Mouse (Mus musculus) layer of hippocampus, adult 18-20 months (tissue): ENCODE measurements around the gene Pola2. TPM values are rescaled to one million over a fixed set of nuclear protein-coding genes. Genes with fewer than 3 reads are reported as not detected.

ENCODE experiments used
- DNase-seq, 2 experiments: peaks; one replicate each; pipeline ENCODE4 v3.0.0; 2022; ENCODE audit warnings: low spot score in 2 of 2
- long read RNA-seq: library from polyadenylated mRNA; stranded (forward); transcript quantifications from one replicate; pipeline ENCODE4 v2.0.0, GENCODE M21; 2021
- total RNA-seq, 2 experiments: library from RNA; stranded (reverse); gene quantifications; 2 replicates each; pipeline ENCODE4 v1.2.3; 2021

Pola2 gene
- 1 to 10 TPM; 5.0 to 5.9 TPM for total RNA-seq
- long read RNA-seq, partial matches to known transcripts, result 0 of 3 reads
- long read RNA-seq, other reads (novel, unspliced or antisense), result 1 of 3 reads

DNA sequence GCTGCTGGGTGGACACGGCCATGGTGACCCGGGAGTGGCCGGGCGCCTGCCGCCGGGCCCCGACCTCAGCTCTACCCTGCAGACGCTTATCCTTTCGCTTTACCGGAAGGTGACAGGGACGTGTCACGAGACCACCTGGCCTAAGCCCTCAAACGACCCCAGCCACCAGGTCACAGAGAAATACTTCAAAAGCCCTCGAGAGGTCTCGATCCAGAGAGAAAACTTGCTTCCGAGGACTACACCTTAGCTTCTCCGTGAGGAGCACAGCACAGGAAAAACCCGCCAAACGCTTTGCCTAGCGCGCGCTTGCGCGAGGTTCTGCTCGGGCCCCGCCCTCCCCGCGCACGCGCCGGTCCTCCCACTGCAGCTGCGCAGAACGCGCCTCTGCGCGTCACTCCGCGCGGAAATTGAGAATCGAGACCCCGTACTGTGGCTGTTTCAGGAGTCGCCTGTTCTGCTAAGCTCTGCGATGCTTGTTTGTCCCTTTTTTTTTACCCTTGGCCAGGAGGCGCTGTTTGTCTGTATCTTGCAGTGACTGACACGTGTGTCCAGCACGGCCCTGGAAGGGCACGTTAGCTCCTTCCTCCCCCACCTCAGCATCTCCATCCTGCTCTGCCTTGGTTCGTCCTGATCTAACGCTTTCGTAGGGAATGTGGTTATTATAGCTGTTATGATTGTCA is at the start of gene Pola2:
Gene Pola2, minus strand, starts transcription at position 320 of the 680 bp plus-strand sequence.
- DNase-seq, result peak; percentile 83 to 89

DNA sequence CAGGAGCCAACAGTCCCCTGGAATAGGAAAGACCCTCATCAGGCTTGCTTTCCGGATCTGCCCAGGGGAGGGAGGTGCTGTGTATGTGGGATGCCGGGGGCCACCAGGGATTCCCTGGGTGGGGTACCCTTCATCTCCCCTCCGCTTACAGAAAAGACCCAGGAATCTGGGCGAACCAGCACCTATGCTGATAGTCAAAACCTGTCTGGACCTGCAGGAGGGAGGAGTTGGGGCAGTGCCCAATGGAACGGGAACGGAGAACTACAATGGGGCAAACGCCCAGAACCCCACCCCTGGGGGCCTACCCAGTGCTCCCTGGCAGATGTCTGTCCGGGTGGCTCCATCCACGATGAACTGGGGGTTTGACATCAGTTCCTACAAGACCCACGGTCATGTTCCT is 49.7 kb upstream of the Pola2 start:
- DNase-seq, result no peak

DNA sequence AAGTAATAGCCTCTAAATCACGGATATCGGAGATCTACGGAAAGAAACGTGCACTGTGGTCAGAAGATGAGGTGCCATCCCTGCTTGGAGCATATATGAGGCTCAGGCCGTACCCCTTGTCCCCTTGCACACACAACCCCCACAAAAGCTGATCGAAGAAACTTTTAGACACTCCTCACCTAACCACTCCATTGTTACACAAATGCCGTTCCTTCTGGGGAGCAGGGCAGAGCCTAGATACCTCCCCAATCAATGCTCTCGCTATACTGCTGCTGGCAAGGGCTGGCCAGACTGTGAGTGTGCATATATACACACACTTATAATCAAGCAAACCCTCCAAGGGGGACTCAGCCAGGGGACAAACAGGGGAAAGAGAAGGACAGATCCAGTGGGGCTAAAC is 45.1 kb upstream of the Pola2 start:
- DNase-seq, result no peak

DNA sequence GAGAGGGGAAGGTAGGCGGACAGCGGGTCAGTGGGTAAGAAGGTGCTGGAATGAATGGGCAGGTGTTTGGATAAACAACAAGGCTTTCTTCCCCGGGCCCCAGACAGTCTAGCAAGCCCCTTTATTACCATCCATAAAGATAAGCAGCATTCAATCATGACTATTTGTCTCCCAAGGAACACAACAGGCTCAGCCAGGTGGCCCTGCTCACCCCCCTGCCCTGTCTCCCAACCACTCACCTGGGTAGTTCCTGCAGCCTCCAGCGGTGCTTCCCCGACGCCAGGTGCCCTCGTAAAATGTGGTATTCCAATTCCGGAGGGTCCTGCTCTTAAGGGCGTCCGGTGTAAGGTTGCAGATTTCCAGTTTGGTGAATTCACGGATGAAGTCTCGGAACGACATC is 43.0 kb upstream of the Pola2 start:
- DNase-seq, result no peak

DNA sequence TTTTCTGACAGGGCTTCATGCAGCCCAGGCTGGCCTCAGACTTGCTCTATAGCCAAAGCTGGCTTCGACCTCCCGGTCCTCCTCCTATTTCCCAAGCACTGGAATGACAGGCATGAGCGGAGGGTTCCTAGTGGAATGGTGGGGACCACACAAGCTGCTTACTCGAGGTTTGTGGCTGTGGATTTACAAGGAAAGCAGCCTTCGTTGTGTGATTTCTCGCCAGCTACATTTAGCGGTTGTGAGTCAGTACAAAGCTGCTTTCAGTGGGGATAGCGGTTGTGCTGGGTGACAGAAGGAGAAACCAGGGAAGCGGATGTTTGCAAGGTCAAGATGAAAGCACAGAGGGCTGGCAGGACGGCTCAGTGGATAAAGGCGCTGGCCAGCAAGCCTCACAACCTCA is 41.5 kb upstream of the Pola2 start:
- no peak for DNase-seq

DNA sequence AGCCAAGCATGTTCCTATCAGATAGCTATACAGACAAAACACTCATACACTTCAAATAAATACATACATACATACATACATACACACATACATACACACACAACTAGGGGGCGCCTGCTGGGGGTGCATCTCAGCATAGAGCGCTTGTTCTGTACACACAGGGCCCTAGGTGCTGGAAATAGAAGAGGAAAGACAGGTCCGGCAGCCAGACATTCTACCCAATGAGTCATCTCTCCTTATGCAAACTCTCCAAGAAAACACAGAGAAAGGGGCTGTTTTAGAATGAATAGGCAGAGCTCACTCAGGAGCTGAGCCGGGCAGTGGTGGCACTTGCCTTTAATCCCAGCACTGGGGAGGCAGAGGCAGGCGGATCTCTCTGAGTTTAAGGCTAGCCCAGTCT is 36.0 kb upstream of the Pola2 start:
- DNase-seq, result no peak

DNA sequence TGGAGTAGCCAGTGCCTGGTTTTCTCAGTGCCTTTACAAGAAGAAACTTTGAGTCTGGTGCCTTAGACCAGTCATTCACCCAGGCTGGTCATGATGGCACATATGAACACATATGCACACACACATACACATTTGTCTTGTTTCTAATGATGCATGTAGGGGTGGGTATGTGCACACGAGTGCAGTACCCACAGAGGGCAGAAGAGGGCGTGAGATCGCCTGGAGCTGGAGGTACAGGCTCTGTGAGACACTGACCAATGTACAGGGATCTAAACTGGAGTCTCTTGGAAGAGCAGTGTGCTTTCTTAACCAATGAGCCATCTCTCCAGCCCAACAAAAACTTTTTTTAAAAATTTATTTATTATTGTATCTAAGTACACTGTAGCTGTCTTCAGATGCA is 34.2 kb upstream of the Pola2 start:
- DNase-seq, result no peak

DNA sequence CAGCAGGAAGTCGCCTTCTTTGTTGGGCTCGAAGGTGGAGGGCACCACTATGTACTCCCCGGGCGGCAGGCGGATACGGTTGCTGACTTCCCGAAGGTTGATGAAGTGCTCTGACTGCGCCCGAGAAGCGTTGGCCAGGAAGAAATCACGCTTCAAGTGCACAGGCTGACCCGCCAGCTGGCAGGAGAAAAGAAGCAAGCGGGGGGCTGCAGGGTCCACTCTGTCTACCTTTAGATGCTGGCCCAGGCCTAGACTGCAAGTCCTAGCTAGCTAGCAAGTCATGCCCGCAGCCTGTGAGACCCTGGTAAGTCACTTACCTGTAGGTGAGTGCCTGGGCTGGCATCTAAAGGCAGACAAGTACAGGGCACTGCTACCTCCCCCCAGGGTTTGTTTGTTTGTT is 30.7 kb upstream of the Pola2 start:
- DNase-seq, result no peak

DNA sequence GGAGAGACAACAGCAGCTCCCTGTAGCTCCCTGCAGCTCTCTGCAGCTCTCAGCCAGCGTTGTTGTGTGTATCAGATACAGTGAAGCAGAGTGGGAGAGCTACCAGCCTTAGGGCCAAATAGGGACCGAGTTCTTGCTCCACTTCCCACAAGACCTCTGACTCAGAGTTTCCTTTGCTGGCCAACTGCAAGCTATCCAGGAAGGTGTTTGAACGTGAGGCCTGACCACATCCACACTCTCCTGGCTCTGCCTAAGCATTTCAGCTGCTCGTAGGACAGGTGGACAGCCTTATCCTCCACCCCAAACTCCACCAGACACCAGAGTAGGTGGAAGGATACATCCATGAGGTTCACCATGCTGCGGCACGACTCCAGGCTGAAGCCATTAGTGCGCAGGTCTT is 28.0 kb upstream of the Pola2 start:
- DNase-seq, result no peak

DNA sequence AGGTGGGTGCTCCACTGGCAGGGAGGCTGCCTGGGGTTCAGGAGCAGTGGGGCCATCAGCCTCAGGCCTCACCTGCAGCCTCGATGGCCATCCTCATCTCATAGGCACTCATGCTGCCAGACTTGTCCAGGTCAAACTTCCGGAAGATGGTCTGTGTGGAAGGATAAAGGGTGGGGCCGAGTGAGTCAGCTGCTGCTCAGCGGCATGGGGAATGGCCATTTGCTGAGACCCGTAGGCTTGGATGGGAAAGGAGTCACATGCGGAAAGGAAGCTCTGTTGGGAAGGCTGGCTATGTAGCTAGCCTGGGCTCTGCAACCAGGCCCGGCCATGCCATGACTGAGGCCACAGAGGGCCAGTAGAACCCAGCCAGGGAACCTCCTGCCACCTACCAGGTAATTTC is 27.5 kb upstream of the Pola2 start:
- DNase-seq, result no peak

DNA sequence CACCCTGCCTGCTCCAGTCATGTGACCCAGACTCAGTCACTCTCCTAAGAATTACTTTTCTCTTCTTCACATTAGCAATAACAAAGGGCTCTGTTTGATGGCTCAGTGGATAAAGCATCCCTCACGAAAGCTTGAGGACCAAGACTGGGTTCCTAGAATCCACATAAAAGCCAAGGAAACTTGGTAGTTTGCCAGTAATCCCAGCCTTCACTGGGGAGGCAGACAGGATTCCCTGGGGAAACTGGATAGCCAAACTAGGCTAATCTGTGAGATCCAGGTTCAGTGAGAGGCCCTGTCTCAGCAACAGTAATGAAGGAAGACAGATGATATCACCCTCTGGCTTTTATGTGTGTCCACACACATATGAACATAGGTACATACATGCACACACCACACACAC is 26.9 kb upstream of the Pola2 start:
- DNase-seq, result no peak

DNA sequence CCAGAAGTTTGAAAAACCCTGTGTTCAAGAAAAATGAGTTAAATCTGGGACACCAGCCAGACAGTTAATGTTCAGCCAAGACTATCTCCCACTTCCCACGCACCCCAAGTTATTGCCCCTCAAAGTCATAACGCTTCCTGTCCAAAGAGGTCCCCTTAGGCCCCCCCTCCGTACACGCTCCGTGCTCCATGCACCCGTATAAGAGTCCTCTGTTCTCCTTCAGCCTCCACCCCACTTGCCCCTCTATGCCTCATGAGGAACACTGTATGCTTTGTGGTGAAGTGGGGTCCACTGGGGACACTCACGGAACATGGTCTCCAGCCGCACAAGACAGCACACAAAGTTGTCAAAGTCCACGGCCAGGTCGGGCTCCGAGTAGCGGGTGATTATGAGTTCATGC is 26.0 kb upstream of the Pola2 start:
- no peak for DNase-seq

DNA sequence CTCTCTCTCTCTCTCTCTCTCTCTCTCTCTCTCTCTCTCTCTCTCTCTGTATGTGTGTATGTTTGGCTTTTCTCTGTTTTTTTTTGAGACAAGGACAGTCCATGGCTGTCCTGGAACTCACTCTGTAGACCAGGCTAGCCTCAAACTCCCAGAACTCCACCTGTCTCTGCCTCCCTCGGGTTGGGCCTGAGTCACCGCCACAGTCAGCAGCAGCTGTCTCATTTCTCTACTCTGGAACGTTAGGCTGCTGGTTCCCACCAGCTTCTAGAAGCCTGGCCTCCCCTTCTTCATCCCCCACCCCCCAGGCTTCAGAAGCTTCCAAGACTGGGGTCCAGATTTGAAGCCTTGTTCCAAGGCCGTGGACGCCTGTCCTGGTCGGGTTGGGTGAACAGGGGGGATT is 25.6 kb upstream of the Pola2 start:
- no peak for DNase-seq

DNA sequence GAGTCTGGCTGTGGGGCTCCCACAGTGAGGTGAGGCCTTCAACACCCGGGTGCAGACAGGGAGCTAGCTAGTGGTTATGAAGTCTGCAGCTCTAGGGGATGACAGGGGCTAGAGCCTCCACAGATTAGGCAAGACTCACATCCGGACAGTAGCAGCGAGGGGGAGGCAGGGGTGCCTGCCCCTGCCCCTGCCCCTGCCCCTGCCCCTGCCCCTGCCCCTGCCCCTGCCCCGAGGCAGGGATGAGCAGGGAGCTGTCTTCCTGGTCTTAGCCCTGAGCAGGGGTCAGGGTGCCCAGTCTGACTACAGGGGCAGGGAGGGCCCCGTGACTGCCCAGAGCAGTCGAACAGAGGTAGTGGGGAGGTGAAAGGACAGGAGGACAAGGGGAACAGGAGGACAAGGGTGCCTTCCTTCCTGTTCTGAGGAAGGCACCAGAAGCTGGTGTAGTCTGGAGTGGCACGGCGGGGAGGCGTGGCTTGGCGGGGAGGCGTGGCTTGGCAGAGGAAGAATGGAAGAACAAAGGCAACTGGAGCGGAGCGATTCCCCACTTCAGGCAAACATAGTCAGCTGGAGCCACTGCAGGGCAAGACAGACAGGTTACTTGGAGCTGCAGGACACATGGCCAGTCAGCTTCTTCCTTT is 24.9 kb upstream of the Pola2 start:
- peak; percentile 28 to 37 for DNase-seq

DNA sequence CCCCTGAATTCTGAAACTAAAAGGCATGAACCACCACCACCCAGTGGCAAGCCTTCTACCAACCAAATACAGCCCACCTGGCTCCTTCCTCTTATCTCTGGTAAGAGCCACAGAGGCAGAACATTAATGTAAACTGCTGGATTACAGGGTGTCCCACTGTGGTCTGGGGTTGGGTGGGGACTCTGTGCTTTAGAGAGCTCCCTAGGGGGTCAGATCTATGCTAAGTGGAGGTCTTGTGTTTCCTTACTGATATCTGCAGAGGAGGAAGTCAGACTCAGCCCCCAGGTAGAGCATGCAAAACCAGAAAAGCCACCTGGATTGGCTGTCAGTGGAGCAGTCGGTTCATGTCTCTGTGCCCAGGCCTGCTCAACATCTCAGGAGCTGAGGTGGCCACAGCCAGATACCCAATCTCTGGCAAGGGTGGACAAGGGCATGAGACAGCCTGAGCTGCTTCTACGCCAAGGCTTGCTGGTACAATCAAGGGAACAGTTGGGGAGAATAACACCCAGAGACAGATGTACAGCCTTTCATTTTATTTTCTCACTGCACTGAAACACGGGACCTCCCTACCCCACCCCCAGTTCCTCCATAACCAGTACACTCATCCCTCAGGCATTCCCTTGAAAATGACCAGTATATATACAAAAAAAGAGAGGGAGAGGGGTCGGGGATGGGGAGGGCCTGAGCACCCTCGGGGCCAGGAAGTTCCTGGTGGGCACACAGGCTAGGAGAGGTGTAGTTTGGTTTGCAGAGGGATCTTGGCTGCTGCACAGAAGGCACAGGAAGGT is 24.2 kb upstream of the Pola2 start:
- no peak for DNase-seq

DNA sequence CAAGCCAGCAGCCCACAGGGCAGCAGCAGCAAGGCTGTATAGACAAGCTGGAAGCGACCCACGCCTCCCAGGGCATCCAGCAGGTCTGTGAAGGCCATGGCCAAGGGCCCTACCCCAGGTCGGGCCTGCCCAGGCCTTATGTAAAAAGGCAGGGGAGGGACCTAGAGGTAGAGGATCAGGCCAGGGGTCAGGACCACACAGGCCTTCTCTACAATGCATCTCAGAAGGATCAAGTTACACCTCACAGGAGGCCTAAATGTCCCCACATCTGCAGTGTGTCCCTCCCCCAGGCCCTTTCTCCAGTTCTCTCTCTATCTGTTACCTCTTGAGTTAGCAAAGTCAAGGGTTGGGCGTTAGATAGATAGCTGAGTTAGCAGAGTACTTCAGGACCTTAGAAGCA is 22.0 kb upstream of the Pola2 start, which contains the start of gene Slc22a20:
Gene Slc22a20, minus strand, starts transcription at position 101 of the 400 bp plus-strand sequence.
- DNase-seq, result no peak

DNA sequence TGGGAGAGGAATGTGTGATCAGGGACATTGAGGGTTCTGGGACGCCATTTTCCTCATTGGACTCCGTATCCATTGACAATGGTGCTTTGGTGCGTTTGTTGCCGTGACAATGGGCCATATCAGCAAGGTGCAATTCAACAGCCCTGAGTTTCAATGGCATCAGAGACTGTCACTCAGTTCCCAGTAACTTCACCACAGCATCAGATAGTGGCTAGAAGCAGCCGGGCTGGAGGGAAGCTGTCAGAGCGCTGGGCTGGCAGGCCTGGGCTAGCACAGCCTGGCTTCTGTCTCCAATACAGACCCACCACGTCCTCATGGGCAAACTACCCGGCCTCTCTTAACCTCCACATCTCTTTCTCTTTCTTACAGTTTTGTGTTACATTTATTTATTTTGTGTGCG is 16.5 kb upstream of the Pola2 start:
- DNase-seq, result no peak

DNA sequence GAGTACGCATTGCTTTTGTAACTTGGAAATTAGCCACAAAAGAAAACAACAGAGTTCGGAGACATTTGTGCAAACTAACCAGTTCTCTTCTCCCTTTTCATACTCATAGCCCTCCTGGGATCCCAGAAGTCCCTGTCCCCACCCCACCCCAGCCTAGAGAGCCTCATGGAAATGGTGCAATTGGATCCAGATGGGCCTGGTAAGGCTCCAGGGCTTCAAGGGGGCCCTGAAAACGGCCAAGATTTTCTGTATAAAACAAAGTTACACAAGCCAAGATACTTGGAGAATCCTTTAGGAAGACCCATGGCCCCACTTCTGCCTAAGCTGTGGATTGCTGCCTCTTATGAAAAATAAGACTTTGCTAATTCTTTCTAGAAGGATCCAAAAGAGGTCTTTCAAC is 13.7 kb upstream of the Pola2 start:
- DNase-seq, result no peak

DNA sequence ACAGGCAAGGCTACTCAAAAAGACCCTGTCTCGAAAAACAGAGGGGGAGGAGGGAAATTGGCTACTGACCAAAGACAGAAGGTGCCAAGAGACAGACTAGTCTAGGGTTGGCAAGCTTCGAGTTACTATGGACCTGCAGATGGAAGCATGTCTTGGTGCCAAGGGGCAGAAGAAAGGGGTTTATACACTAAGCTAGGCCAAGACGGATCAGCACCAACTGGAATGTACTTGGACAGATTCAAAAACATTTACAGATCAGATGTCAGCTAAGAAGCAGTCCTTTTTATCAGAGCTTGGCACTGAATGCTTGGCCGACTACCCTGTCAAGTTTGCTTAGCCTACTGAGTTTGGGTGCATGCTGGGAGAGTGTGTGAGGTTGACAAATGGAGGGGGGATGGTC is 11.7 kb upstream of the Pola2 start:
- peak; percentile 3 to 44 for DNase-seq

DNA sequence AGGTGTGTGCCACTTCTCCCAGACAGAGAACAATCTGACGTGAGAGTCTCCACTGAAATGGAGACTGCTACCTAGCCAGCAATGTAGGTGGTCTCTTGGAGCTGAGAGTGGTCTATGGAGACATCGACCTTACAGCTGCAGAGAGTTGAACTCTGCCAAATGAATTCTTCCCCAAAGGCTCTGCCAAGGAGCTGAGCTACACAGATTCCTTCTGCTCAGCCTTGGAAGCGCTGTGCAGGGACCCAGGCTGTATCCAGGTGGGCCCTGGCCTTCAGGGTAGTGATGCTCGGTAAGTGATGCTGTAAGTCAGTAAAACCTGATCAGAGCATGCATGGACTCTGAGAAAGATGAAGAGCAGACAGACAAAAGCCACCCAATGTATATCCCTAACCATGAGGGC is 11.1 kb upstream of the Pola2 start:
- DNase-seq, result no peak

DNA sequence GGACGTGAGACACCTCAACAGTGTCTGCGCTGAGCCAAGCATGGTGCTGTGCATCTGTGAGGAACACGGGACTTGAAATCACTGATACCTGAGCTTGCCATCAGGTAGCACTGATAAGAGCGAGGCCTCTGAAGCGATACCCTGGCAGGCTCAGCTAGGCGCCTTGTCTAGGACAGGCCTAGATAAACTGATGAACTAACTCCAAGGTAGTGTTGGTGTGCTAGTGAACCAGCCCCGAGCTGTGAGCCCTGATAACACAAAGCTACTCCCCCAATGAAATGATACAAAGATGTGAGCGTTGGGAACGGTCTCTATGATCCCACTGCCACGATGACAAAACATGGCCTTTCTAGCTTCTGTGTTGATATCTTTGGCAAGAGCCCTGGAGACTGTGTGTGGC is 3.7 kb upstream of the Pola2 start:
- no peak for DNase-seq

DNA sequence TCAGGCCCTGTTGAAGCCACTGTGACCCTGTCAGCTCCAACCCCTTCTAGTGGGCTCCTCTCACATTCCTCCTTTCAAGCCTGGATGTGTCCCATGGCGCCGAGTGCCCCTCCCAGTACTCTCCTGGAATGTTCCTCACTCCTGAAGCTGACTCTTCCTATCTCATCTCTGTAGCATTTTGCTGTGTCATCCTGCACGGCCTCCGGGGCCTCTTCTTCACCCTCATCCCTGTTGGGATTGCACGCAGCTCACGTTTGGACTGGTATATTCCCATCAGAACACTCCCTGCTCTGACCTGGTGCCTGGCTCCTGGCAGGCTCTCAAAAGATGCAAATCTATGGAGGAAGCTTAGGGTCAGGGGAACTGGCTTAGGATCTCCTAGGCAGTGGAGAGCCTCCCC is 2.8 kb upstream of the Pola2 start:
- DNase-seq, result no peak
